8 mouse cellular contexts compared by ENCODE assay signal in the genomic region with DNA sequence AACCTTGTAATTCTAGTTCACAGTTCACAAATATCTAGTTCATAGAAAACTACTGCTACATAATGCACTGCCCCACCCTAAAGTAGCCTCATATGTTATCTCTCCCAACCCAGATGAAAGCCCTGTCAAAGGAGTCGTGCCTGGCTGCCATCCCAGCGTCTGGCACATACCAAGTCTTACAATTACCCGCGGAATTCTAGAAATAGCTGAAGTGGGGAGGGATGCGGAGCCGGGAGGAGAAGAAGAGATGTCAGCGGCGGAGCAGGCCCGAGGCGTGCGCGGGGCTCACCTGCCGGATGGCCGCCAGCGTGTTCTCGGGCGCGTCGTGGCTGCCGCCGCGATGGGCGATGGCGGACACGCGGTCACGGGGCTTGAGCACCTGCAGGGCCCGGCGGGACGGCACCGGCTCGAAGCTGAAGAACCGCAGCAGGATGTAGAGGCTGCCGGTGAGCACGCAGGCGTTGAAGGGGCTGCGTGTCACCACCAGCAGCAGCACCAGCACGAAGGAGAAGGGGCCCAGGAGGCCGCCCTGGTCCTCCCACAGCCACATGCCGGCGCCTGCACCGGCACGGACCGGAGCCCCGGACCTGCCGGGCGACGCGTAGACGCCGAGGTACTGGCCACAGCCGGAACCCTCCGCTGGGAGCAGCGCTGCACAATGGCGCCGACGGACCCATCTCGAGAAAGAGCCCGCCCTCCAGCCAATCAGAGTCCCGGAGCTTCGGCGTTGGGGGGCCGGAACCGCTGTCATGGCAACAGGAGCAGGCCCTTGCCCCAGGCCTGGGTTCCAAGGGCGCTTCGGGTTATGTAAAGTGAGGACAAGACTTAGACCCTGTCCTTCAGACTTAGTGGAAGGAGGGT. TPM values are rescaled to one million over a fixed set of nuclear protein-coding genes. Genes with fewer than 3 reads are reported as not detected.
DNase-seq lines count a peak whose midpoint lies in the region; ATAC-seq lines count a peak whose summit lies in the region.

Gene Gde1, minus strand, starts transcription at position 678 of the 861 bp plus-strand sequence.

- H3K36me3 ChIP-seq in hindbrain, embryonic 16.5 days (ENCODE audit: control insufficient read depth, insufficient read depth, low read length): no peaks in the 10 kb centered on the region
- H3K36me3 ChIP-seq in macrophage (ENCODE audit: inconsistent target): no peaks in the 10 kb centered on the region

- H3K4me3 ChIP-seq in hindbrain, embryonic 16.5 days (ENCODE audit: low read length): peak within 1 kb of the TSS; percentile 92
- H3K4me3 ChIP-seq in macrophage (ENCODE audit: inconsistent target): peak within 1 kb of the TSS; percentile 52

- H3K9ac ChIP-seq in hindbrain, embryonic 16.5 days (ENCODE audit: low read depth, low read length): peak within 1 kb of the TSS; percentile 96

- peak; percentile 86 for DNase-seq in T-cell, adult 2 months (ENCODE audit: low spot score)
- DNase-seq in cerebellum, postnatal 36 days: peak; percentile 90 to 93
- peak; percentile 92 for DNase-seq in gastrocnemius, adult 18-20 months (ENCODE audit: low spot score)
- peak; percentile 92 to 95 for DNase-seq in left cerebral cortex, adult 18-20 months (ENCODE audit: low spot score in 2 of 2)
- peak; percentile 96 for DNase-seq in right cerebral cortex, adult 18-20 months
- peak; percentile 69 for DNase-seq in urinary bladder, postnatal 10 days (ENCODE audit: low spot score)

- no peaks in the 10 kb centered on the region for H3K27me3 ChIP-seq in hindbrain, embryonic 16.5 days (replicated peaks; ENCODE audit: control insufficient read depth, insufficient read depth, low read length)

- ATAC-seq in hindbrain, embryonic 16.5 days: peak; percentile 96

- H3K27ac ChIP-seq in hindbrain, embryonic 16.5 days (ENCODE audit: low read depth, low read length): peak within 1 kb of the TSS; percentile 97
- H3K27ac ChIP-seq in macrophage: no peak within 1 kb of the TSS

- H3K4me1 ChIP-seq in hindbrain, embryonic 16.5 days (ENCODE audit: control insufficient read depth, insufficient read depth, low read depth, low read length): peaks cover 18% of the 10 kb centered on the region

- no peaks in the 10 kb centered on the region for H3K9me3 ChIP-seq in hindbrain, embryonic 16.5 days (ENCODE audit: control insufficient read depth, low read length)

- H3K79me2 ChIP-seq in macrophage (ENCODE audit: inconsistent target): peaks cover 42% of the 10 kb centered on the region

- peak within 1 kb of the TSS; percentile 71 for H3K4me2 ChIP-seq in hindbrain, embryonic 16.5 days (ENCODE audit: low read length)

- under 1% methylated on average over 64 of the region's 66 CpGs for WGBS in hindbrain, embryonic 16.5 days
- WGBS in macrophage (ENCODE audit: missing documents): under 1% methylated on average over 60 of the region's 66 CpGs

RNA-seq across cellular contexts. Expression of gene Gde1, which starts in this region (rescaled TPM):
- total RNA-seq in gastrocnemius, adult 18-20 months (2021): 10 to 100 TPM; 45.4 to 45.7 TPM
- 226 and 249 TPM in 2 replicates for polyA plus RNA-seq in hindbrain, embryonic 16.5 days (2015; fragmentation: Nextera tagmentation; extraction: Ambion mirVana)
- 100 to 1,000 TPM; 241 to 246 TPM for total RNA-seq in left cerebral cortex, adult 18-20 months (2021)
- total RNA-seq in macrophage (2018; cell fraction: chromatin; rRNA removed): 10 to 100 TPM in 23 of 26 experiments, 1 to 10 TPM in 3; 8.2 to 30.6 (median 17.9) TPM
- 10 to 100 TPM; 44.6 to 66.4 (median 55.3) TPM for total RNA-seq in macrophage (2018; cell fraction: cytosol; rRNA removed)
- total RNA-seq in macrophage (2018; cell fraction: nucleus; rRNA removed): 10 to 100 TPM; 11.5 to 58.5 (median 32.5) TPM
- polyA plus RNA-seq in macrophage (2018): 51.1 to 88.2 TPM (median 86.2 TPM) in 3 replicates

Comparison
In these comparisons a context has a peak if more than half of its experiments do, and no peak if none do; other contexts are left out.
1. RNA of gene Gde1 (total RNA-seq): 241 to 246 TPM in left cerebral cortex, adult 18-20 months; 45.4 to 45.7 TPM in gastrocnemius, adult 18-20 months; every median in the first group is over 4 times any median in the second.
2. Peak in every context shown above with its lines, with median percentiles within 50 percentile points of each other: DNase-seq.